Mouse (Mus musculus) limb, embryonic 15.5 days (tissue): ENCODE data around the gene Lce1j. TPM values are rescaled to one million over a fixed set of nuclear protein-coding genes. Genes with fewer than 3 reads are reported as not detected.

ENCODE experiments used
- polyA plus RNA-seq: library from polyadenylated mRNA; unstranded; fragments of >200 nt; fragmentation: Nextera tagmentation; extraction: Ambion mirVana; gene quantifications from 2 replicates; pipeline ENCODE4 v1.2.1, GENCODE M21; 2015

Gene Lce1j
- polyA plus RNA-seq, 1 experiment from 2014 or later, result 0.91 TPM

Other genes with a start within 250 kb of the Lce1j start
- 19.2 and 25.9 TPM in 2 replicates for gene Ivl, start 216.8 kb downstream of the Lce1j start, polyA plus RNA-seq
- gene Smcp, start 201.5 kb downstream of the Lce1j start, polyA plus RNA-seq, result not detected in 2 replicates
- gene 2210017I01Rik, start 183.0 kb downstream of the Lce1j start, polyA plus RNA-seq, result 0.37 TPM in 1 of 2 replicates, not detected in the other
- 7.3 and 8.9 TPM in 2 replicates for gene Lce6a, start 168.9 kb downstream of the Lce1j start, polyA plus RNA-seq
- gene Lce1a1, start 142.2 kb downstream of the Lce1j start, polyA plus RNA-seq, result 1.5 and 9.5 TPM in 2 replicates
- gene Lce1b, start 133.6 kb downstream of the Lce1j start, polyA plus RNA-seq, result 0.33 and 1.3 TPM in 2 replicates
- gene Lce1a2, start 120.2 kb downstream of the Lce1j start, polyA plus RNA-seq, result 3.2 and 14.9 TPM in 2 replicates
- gene Lce1c, start 111.3 kb downstream of the Lce1j start, polyA plus RNA-seq, result 2.9 and 15.4 TPM in 2 replicates
- 0.77 and 2.2 TPM in 2 replicates for gene Lce1d, start 103.3 kb downstream of the Lce1j start, polyA plus RNA-seq
- gene Lce1e, start 81.4 kb downstream of the Lce1j start, polyA plus RNA-seq, result 0.84 and 3.9 TPM in 2 replicates
- gene Lce1f, start 70.2 kb downstream of the Lce1j start, polyA plus RNA-seq, result 1.5 and 5.1 TPM in 2 replicates
- gene Gm38119, start 51.4 kb downstream of the Lce1j start, polyA plus RNA-seq, result not detected in 2 replicates
- gene Lce1g, start 38.2 kb downstream of the Lce1j start, polyA plus RNA-seq, result 0.97 and 2.9 TPM in 2 replicates
- gene Lce1h, start 25.4 kb downstream of the Lce1j start, polyA plus RNA-seq, result 0.73 and 2.0 TPM in 2 replicates
- gene Lce1i, start 11.6 kb downstream of the Lce1j start, polyA plus RNA-seq, result 2.0 and 6.3 TPM in 2 replicates
- gene Lce1k, start 17.4 kb upstream of the Lce1j start, polyA plus RNA-seq, result 1.3 TPM in 1 of 2 replicates, not detected in the other
- 1.2 and 5.7 TPM in 2 replicates for gene Kprp, start 36.7 kb upstream of the Lce1j start, polyA plus RNA-seq
- 1.8 and 5.4 TPM in 2 replicates for gene Lce1l, start 60.8 kb upstream of the Lce1j start, polyA plus RNA-seq
- 1.1 and 4.7 TPM in 2 replicates for gene 2310050C09Rik, start 79.7 kb upstream of the Lce1j start, polyA plus RNA-seq
- 0.60 TPM in 1 of 2 replicates, not detected in the other for gene Lce3a, start 135.7 kb upstream of the Lce1j start, polyA plus RNA-seq
- gene Lce3b, start 142.5 kb upstream of the Lce1j start, polyA plus RNA-seq, result not detected in 2 replicates
- gene Lce3c, start 154.0 kb upstream of the Lce1j start, polyA plus RNA-seq, result 4.7 and 11.3 TPM in 2 replicates
- not detected in 2 replicates for gene Lce3d, start 166.9 kb upstream of the Lce1j start, polyA plus RNA-seq
- 0.66 TPM in 1 of 2 replicates, not detected in the other for gene Lce3e, start 176.5 kb upstream of the Lce1j start, polyA plus RNA-seq
- gene Lce3f, start 201.7 kb upstream of the Lce1j start, polyA plus RNA-seq, result 58.4 and 77.7 TPM in 2 replicates
- 33.4 and 55.3 TPM in 2 replicates for gene Crct1, start 225.2 kb upstream of the Lce1j start, polyA plus RNA-seq
- gene Lce1m, start 228.5 kb upstream of the Lce1j start, polyA plus RNA-seq, result 2.3 and 24.6 TPM in 2 replicates